Mouse (Mus musculus): Measurements from ENCODE around the gene Gapdh.
A peak's percentile ranks its signal among the peaks of the same experiment; 100 is the strongest.

The Gapdh gene

GRCm38 (mm10) chr6:125166051-125166751, at the start of gene Gapdh:
Gapdh (minus strand) TSS chr6:125166467.
- DNase-seq, result peak; percentile 81

DNA sequence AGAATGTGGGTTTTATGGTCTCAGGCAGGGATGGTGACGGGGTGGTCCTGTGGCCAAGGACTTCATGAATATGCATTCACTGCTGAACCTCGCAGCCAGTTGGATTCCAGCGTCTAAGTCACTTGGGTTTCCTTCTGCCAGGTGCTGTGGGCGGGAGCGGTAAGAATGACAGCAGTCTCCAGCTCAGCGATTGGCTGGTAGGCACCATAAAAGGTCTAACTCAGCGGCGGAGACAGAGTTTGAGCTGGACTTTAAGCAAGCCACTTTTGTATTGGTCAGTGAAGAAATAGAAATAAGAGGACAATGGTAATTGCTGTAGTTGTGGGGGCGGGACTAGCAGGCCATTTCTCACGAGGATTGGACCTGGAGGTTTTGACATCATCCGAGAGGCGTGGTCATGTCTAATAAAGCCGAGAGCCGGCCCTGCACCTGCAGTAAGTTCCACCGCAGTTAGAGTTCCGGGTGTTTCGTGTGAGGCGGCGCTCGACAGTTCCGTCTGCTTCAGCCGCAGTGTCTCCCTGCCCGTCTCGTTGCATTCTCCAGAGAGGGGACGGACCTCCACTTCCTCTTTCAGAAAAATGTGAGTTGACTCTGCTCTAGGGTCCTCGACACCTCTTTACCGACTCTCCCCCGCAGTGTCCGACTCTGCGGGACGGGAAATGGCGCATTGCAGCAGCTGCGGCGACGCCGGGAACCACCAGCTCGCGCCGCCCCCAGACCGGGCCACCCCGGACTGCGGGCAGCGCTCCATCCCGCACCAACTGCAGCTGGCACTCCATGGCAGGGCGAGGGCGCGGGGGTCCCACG, 49.1 kb upstream of the Gapdh start, which contains the start of gene Vamp1:
Gene Vamp1, plus strand, starts transcription at position 404 of the 807 bp plus-strand sequence.
- DNase-seq, result peak; percentile 93

DNA sequence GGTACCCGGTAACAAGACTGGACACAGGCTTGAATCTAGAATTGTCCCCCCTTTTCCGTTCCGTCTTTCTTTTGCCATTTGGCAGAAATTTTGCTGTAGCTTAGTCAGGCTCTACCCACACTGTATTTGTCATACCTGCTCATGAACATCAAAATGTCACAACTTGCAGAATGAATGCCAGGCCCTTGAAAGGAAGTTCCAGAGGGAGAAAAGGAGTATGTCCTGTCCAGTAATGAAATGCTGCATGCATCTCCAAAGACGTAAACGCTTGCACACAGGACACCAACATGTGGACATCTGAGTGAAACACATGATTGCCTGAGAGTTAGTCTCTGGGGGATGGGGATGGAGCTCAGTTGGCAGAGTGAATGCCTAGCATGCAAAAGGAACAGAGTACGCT, 47.4 kb upstream of the Gapdh start:
- DNase-seq, result no peak

DNA sequence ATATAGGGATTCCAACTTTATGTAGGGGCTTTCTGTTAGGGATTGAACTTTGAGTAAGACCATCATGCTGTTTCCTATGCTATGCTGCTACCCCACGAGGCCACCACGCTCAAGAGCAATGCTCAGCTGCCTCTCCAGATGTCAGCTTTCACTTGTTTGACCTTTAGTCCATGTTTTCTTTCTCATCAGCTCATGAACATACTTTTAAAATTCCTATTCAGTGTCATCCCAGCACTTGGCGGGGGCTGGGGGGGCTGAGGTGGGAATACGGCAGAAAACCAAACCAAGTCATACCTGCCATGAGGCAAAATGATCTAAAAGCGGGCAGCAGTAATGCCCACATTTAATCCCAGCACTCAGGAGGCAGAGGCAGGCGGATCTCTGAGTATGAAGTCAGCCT, 46.9 kb upstream of the Gapdh start:
- DNase-seq, result no peak

- no peak for DNase-seq
Measured at GRCm38 (mm10) chr6:125212621-125213020, 46.4 kb upstream of the Gapdh start.

- no peak for DNase-seq
Measured at GRCm38 (mm10) chr6:125210436-125210835, 44.2 kb upstream of the Gapdh start.

GRCm38 (mm10) chr6:125197166-125197565, 30.9 kb upstream of the Gapdh start:
- no peak for DNase-seq

- no peak for DNase-seq
Measured at GRCm38 (mm10) chr6:125196301-125196700, 30.0 kb upstream of the Gapdh start.

- no peak for DNase-seq
Measured at GRCm38 (mm10) chr6:125195541-125196075, 29.3 kb upstream of the Gapdh start.

DNA sequence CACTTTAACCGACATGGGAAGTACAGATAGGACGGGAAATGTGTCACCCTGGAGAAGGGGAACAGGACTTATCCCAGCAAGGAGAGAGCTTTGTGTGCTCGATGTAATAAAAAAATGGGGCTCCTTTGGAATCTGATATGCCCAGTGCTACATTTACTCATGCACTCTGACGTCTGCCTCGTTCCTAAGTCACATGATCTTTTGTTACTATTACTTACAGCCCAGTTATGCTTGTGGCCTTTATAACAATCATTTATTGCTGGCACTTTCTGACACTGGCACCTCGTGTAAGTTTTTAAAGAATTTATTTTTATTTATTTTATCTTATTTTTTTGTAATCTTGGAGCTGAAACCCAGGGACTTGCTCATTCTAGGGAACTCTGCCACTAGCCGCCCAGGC, 27.1 kb upstream of the Gapdh start:
- no peak for DNase-seq

DNA sequence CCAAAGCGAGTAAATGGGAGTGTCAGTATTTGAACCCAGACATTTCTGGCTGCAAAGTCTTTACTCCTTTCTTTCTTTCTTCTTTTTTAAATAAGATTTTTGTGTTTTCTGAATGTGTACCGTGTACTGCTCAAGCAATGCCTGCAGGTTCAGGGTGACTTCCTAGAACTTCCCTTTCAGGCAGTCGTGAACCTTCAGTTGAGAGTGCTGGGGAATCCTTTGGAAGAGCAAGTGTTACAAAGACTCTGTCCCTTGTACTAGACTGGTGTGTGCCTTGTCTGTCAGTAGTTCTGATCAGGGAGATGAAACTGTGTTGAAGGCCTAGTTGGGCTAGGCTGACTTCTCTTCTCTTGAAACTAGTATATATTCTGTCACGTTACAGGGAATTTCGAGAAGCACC, 26.6 kb upstream of the Gapdh start:
- no peak for DNase-seq

DNA sequence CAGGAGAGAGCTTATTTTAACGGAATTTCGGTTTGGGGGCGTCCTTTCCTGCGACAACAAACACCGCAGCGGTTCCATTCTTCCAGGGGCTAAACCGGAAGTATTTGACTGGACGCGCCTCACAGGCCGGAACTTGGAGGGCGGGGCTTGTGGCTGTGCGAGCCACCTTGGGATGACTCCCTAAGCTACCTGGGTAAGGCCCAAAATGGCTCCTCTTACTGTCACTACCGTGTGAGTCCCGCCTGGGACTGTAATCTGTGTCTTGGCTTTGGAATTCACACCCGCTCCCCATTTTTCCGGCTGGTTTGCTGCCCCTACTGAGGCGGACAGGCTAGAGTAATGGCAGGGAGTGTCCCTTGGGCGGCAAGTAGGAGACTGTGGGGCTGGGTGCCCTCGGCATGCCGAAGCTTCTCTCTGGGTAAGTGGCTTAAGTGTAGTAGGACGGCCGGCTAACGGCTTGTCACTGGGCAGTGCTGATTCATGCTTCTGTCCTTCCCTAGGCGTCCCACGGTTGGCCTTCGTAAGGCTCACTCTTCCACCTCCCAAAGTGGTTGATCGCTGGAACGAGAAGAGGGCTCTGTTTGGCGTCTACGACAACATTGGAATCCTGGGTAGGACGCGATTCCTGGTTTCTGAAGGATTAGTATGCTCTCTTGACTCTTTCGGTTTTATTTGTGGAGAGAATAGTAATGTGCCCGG, 25.9 kb upstream of the Gapdh start:
- peak; percentile 92 for DNase-seq

DNA sequence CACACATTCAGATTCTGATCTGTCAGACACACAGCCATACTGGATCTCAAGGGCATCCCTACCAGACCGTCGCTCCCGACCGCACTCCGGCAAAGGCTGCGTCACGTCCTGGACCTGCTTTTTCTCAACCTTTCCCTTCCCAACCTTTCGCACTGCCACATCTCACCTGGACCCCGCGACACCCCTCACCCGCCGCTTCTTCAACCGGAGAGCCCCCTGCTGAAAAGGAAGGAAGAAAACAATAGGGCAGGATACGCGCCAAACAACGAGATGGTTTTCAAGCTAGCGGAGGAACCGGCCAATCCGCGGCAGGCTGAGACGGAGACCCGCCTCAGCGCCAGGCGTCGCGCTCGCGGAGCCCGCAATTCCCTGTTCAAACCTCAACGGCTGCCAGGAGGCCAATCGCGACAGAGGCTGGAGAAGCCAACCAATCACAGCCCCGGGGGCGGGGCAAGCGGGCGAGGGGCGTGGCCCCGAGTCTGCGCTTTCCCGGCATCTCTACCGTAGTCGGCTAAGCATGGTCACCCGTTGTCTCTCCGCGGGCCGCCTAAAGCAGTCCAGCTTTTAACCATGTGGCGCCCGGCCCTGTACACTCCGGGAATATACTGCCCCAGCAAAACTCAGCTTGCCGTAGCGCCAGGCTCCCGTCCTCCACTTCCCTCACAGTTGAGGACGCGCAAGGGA, 25.2 kb upstream of the Gapdh start, which contains the start of the genes Ncapd2 and Mrpl51:
Gene Ncapd2, minus strand, starts transcription at position 370 of the 684 bp plus-strand sequence.
Gene Mrpl51, plus strand, starts transcription at position 470 of the 684 bp plus-strand sequence.
- peak; percentile 98 for DNase-seq

GRCm38 (mm10) chr6:125190816-125191215, 24.5 kb upstream of the Gapdh start:
- DNase-seq, result no peak

DNA sequence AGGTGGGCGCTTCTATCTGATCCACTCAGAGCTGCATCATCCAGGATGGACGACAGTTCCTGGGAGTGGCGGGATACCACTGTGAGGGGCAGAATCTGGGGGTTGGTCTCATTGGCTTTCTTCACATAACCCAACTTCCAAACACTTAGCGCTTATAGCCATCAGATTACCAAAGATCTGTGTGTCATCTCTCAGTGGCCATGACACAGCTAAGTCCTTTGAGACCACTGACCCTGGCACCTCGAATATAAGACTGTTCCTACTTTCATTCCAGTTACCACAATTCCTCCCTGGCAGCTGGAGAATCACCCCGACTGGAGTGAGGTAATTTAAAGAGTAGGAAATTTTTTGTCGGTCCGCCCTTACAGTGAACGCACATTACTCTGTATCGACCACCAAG, 19.9 kb upstream of the Gapdh start:
- no peak for DNase-seq

DNA sequence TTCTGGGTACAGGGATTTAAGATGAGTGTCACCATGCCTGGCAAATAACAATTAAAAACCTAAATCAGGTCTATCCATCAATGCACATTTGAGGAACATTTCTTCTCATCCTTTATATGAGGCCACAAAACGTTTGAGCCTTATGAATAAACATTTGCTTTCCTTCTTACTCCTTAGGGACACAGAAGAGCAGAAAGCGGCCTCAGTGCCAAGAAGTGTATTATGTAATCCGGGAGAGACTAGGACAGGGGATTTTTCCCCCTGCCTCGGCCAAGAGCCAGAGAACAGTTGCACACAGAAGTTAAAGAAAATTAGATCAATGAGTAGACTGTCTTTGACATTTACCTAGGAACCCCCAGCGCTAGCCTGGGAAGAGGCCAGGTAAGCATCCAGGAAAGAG, 15.9 kb upstream of the Gapdh start:
- DNase-seq, result no peak

GRCm38 (mm10) chr6:125179601-125180000, 13.3 kb upstream of the Gapdh start:
- DNase-seq, result no peak

DNA sequence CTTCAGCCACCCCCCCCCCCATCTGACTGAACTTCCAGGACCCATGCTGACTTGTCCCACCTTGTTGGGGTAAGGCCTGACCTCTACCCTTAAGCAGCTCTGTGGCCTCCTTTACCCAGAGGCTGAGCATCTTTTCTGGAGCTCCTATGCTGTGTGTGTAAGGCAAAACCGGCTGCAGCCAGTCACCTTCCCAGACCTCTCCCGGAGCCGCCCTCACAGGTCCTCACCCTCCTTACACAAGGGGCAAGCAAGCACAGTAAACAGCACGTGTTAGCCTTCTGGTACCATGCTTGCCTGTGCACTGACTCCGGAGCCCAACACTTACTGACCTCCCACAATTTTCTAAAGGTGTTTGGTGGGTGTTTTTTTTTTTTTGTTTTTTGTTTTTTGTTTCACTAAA, 9.2 kb upstream of the Gapdh start:
- DNase-seq, result no peak

- DNase-seq, result no peak
Measured at GRCm38 (mm10) chr6:125173256-125173655, 7.0 kb upstream of the Gapdh start.

- DNase-seq, result no peak
Measured at GRCm38 (mm10) chr6:125172474-125172873, 6.2 kb upstream of the Gapdh start.

GRCm38 (mm10) chr6:125170194-125170593, 3.9 kb upstream of the Gapdh start:
- no peak for DNase-seq

- DNase-seq, result no peak
Measured at GRCm38 (mm10) chr6:125168086-125168485, 1.8 kb upstream of the Gapdh start.

All from lung, postnatal 14 days (tissue).